Mouse (Mus musculus) lung, postnatal 0 days (tissue): Measurements from ENCODE around the gene Olfr1175-ps. TPM values are rescaled to one million over a fixed set of nuclear protein-coding genes. Genes with fewer than 3 reads are reported as not detected.

Experiments
- ATAC-seq: fragments of 200-750 bp; cut with Nextera tagmentation; 2 replicates; pipeline ENCODE4 v1.8.0; 2017; ENCODE audit warnings: moderate library complexity
- DNase-seq: peaks from one replicate; pipeline ENCODE4 v3.0.0-alpha.2; 2016; ENCODE audit warnings: low spot score
- H3K27ac ChIP-seq: fragments of 300-500 bp; sonication (generic); 2 replicates; pipeline ENCODE4 v1.5.1; 2014; ENCODE audit warnings: antibody characterized with exemption, mild to moderate bottlenecking, low read length, mixed read lengths
- H3K27me3 ChIP-seq: fragments of 300-500 bp; sonication (generic); replicated peaks from 2 replicates; pipeline ENCODE4 v1.6.1; 2014; ENCODE audit warnings: low read length, mixed read lengths; ENCODE audit not compliant: insufficient read depth
- H3K36me3 ChIP-seq: fragments of 300-500 bp; sonication (generic); 2 replicates; pipeline ENCODE4 v1.6.1; 2014; ENCODE audit warnings: low read length, mixed read lengths; ENCODE audit not compliant: insufficient read depth
- H3K4me1 ChIP-seq: fragments of 300-500 bp; sonication (generic); 2 replicates; pipeline ENCODE4 v1.6.1; 2014; ENCODE audit warnings: antibody characterized with exemption, low read depth, low read length, mixed read lengths; ENCODE audit not compliant: insufficient read depth
- H3K4me2 ChIP-seq: fragments of 300-500 bp; sonication (generic); replicated peaks from 2 replicates; pipeline ENCODE4 v1.6.1; 2014; ENCODE audit warnings: low read depth, mild to moderate bottlenecking, low read length, moderate library complexity, mixed read lengths
- H3K4me3 ChIP-seq: fragments of 300-500 bp; sonication (generic); 2 replicates; pipeline ENCODE4 v1.5.1; 2014; ENCODE audit warnings: low read depth, low read length
- H3K9ac ChIP-seq: fragments of 300-500 bp; sonication (generic); replicated peaks from 2 replicates; pipeline ENCODE4 v1.6.1; 2014; ENCODE audit warnings: low read depth, mild to moderate bottlenecking
- H3K9me3 ChIP-seq: fragments of 300-500 bp; sonication (generic); 2 replicates; pipeline ENCODE4 v1.6.1; 2016; ENCODE audit warnings: low read length, mixed read lengths
- CTCF ChIP-seq: IDR thresholded peaks from 2 replicates; pipeline ENCODE4 v1.5.1; 2016; ENCODE audit warnings: antibody characterized with exemption, mild to moderate bottlenecking
- EP300 ChIP-seq: IDR thresholded peaks from 2 replicates; pipeline ENCODE4 v1.6.1; 2016; ENCODE audit warnings: antibody characterized with exemption, mild to moderate bottlenecking, control low read depth
- WGBS: fragments of 180-500 bp; shearing (Covaris S2); extraction: QIAGEN DNeasy Blood & Tissue Kit; methylation state at CpG from one replicate; pipeline ENCODE4 v1.1.7; 2014; 5-methylcytosine and 5-hydroxymethylcytosine counted together
- polyA plus RNA-seq: library from polyadenylated mRNA; unstranded; fragments of >200 nt; fragmentation: Nextera tagmentation; extraction: Ambion mirVana; gene quantifications from 2 replicates; pipeline ENCODE4 v1.2.1, GENCODE M21; 2015

Olfr1175-ps gene
- polyA plus RNA-seq, result not detected in 2 replicates

DNA sequence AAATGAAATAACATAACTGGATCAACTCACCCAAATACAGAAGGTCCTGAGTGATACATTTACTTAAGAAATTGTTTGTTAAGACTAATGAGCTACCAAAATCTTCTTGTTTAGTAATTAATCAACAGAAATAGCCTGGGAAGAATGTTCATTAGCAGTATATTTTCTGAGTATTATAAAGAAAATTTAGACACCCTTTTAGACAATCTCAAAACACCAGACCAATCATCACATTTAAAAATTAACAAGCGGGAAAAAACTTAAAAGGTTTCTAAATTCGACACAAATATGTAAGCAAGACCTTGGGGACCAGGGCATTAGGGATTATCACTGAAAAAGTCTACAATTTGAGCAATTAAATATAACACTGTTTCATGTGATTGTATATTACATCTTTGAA lies at the start of gene Olfr1175-ps:
Gene Olfr1175-ps (minus strand): TSS at position 101 of the 400 bp plus-strand sequence.
- Histone ChIP-seq H3K4me1 (no peaks in the 10 kb centered on the region), H3K27me3 (no peaks in the 10 kb centered on the region), H3K4me2 (no peak within 1 kb of the TSS), H3K4me3 (no peak within 1 kb of the TSS), H3K9ac (no peak within 1 kb of the TSS), H3K36me3 (no peaks in the 10 kb centered on the region), H3K27ac (no peak within 1 kb of the TSS), H3K9me3 (no peaks in the 10 kb centered on the region)
- TF ChIP-seq EP300 (no peak), CTCF (no peak)
- DNase-seq, result no peak
- WGBS, result 86% methylated on average over 2 of the region's 2 CpGs
- no peak for ATAC-seq

DNA sequence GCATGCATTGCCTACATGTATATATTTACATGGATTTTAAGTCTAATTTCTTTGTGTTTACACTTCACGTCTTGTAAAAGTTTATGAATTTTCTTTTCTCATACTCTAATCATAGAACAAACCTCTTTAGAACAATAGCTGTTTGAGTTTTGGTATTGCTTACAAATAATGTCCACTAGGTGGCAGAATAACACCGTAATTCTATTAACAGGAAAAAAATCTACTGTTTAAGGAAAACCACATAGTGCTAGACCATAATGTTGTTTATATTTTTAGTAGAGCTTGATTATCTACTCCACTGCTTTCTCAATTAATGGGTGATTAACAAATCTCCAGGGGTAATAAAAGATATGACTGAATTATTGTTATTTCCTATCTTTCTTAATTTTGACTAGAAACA lies 29.3 kb upstream of the Olfr1175-ps start:
- TF ChIP-seq EP300, result no peak
- TF ChIP-seq CTCF, result peak; percentile 48
- ATAC-seq (no peak), DNase-seq (peak; percentile 47)
- 1% methylated on average over 2 of the region's 2 CpGs for WGBS
- Histone ChIP-seq H3K27me3 (no peaks in the 10 kb centered on the region), H3K4me2 (no peak overlapping the region), H3K4me3 (no peak overlapping the region), H3K36me3 (no peaks in the 10 kb centered on the region), H3K9me3 (no peaks in the 10 kb centered on the region), H3K4me1 (no peaks in the 10 kb centered on the region), H3K27ac (no peak overlapping the region), H3K9ac (no peak overlapping the region)

DNA sequence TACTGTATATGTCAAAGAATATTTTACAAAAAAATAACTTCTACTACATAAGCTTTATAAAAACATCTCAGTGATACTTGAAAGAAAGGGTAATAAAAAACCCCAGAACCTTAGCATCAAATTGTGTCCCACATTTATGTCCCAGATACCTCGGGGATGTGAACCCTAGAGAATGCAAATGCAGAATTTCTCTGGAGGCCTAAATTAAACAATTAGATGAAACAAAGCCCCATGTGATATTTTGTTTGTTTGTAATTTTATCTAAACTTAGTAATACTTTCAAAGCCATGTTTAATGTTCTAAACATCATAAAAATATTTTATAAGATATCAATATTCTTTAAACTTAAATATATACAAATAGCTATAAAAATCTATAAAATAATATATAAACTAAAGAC lies 19.4 kb upstream of the Olfr1175-ps start, which contains the start of gene Olfr1177-ps:
Gene Olfr1177-ps (minus strand): TSS at position 101 of the 400 bp plus-strand sequence.
- no peak for ATAC-seq
- 74% methylated on average over 1 of the region's 1 CpGs for WGBS
- Histone ChIP-seq H3K4me2 (no peak within 1 kb of the TSS), H3K27me3 (no peaks in the 10 kb centered on the region), H3K27ac (no peak within 1 kb of the TSS), H3K9ac (no peak within 1 kb of the TSS), H3K36me3 (no peaks in the 10 kb centered on the region), H3K4me3 (no peak within 1 kb of the TSS), H3K4me1 (no peaks in the 10 kb centered on the region), H3K9me3 (no peaks in the 10 kb centered on the region)
- DNase-seq, result no peak
- TF ChIP-seq CTCF (no peak), EP300 (no peak)

DNA sequence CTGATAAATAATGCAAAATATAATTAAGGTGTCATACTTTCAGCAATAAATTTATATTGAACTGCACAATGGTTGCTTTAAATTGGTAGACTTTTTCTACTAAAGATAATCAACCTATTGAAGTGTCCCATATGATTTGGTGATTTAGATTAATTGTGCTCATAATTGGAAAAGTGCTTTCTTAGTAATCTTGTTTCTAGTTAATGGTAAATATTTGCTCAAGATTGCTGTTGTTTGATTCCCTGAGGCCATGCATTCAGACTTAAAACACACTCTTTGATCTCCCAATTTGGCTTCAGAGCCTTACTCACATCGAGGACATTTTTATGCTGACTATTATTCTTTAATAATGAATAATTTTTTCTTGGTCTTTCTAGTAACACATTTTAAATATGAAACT lies 9.4 kb upstream of the Olfr1175-ps start, which contains the start of gene Olfr1176:
Gene Olfr1176 (plus strand): TSS at position 301 of the 400 bp plus-strand sequence.
- no peak within 1 kb of the TSS for H3K4me2 ChIP-seq
- WGBS, result 40% methylated on average over 1 of the region's 1 CpGs
- no peak for ATAC-seq

DNA sequence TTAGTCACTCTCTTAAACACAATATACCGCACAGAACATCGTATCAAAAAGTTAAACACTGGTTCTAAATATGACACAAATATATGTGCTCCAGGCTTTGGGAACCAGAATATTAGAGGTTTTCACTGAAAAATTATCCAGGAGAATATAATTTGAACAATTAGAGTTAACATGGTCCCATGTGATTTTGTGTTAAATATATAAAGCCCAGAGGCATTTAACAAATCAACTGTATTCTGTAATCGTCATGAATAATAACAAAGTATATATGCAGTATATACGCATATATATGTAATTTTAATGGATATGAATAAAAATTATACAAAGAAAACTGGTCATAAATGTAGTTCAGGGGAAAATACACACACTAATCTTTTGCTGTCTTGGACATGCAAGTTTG lies 12.0 kb downstream of the Olfr1175-ps start, which contains the start of gene Olfr1174-ps:
Gene Olfr1174-ps (minus strand): TSS at position 101 of the 400 bp plus-strand sequence.
- H3K27me3 ChIP-seq, result no peaks in the 10 kb centered on the region
- ATAC-seq (no peak), DNase-seq (no peak)
- no peak within 1 kb of the TSS for H3K9ac ChIP-seq
- H3K4me1 ChIP-seq, result no peaks in the 10 kb centered on the region
- no peaks in the 10 kb centered on the region for H3K9me3 ChIP-seq
- H3K4me2 ChIP-seq, result no peak within 1 kb of the TSS
- TF ChIP-seq CTCF, result no peak
- TF ChIP-seq EP300, result no peak
- no peak within 1 kb of the TSS for H3K4me3 ChIP-seq
- H3K36me3 ChIP-seq, result no peaks in the 10 kb centered on the region
- H3K27ac ChIP-seq, result no peak within 1 kb of the TSS
- 90% methylated on average over 4 of the region's 4 CpGs for WGBS

More for the DNA sequence above, 9.4 kb upstream of the Olfr1175-ps start, which contains the start of gene Olfr1176:
- no peak for DNase-seq
- H3K36me3 ChIP-seq, result no peaks in the 10 kb centered on the region
- TF ChIP-seq CTCF (no peak), EP300 (no peak)
- H3K9me3 ChIP-seq, result no peaks in the 10 kb centered on the region
- no peak within 1 kb of the TSS for H3K9ac ChIP-seq
- H3K4me3 ChIP-seq, result no peak within 1 kb of the TSS
- no peak within 1 kb of the TSS for H3K27ac ChIP-seq
- no peaks in the 10 kb centered on the region for H3K27me3 ChIP-seq
- no peaks in the 10 kb centered on the region for H3K4me1 ChIP-seq

DNA sequence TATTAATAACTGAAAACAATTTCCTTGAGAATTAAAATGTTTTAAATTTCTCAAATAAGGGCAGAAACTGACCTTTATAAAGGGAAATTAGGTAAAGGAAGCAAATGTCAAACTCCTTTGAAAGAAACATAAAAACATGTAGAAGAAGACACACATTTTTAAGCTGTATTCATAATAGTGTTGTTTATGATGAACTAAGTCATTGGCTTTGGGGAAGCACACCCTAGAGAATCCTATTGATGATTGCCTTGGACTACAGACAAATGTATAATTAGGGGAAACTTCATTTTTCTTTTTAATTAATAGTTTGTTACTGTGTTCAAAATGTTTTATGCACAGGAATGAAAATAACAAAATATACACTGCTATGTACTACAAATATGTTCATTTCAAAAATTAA lies 47.2 kb downstream of the Olfr1175-ps start, which contains the start of gene Olfr1173:
Gene Olfr1173 (minus strand): TSS at position 101 of the 400 bp plus-strand sequence.
- TF ChIP-seq CTCF, result no peak
- no peaks in the 10 kb centered on the region for H3K4me1 ChIP-seq
- H3K9ac ChIP-seq, result no peak within 1 kb of the TSS
- H3K27me3 ChIP-seq, result no peaks in the 10 kb centered on the region
- H3K4me2 ChIP-seq, result no peak within 1 kb of the TSS
- DNase-seq, result peak; percentile 2
- no peak within 1 kb of the TSS for H3K27ac ChIP-seq
- no peaks in the 10 kb centered on the region for H3K9me3 ChIP-seq
- no peak within 1 kb of the TSS for H3K4me3 ChIP-seq
- H3K36me3 ChIP-seq, result no peaks in the 10 kb centered on the region
- no peak for ATAC-seq

Other genes with a start within 250 kb of the Olfr1175-ps start
- not detected in 2 replicates for gene Olfr1164, start 233.2 kb downstream of the Olfr1175-ps start, polyA plus RNA-seq
- not detected in 2 replicates for gene Olfr1166, start 198.9 kb downstream of the Olfr1175-ps start, polyA plus RNA-seq
- not detected in 2 replicates for gene Olfr1167, start 172.0 kb downstream of the Olfr1175-ps start, polyA plus RNA-seq
- gene Olfr1168, start 145.3 kb downstream of the Olfr1175-ps start, polyA plus RNA-seq, result not detected in 2 replicates
- not detected in 2 replicates for gene Olfr1170, start 98.9 kb downstream of the Olfr1175-ps start, polyA plus RNA-seq
- gene Olfr1173, start 47.3 kb downstream of the Olfr1175-ps start, polyA plus RNA-seq, result not detected in 2 replicates
- gene Olfr1174-ps, start 12.1 kb downstream of the Olfr1175-ps start, polyA plus RNA-seq, result not detected in 2 replicates
- gene Olfr1176, start 9.5 kb upstream of the Olfr1175-ps start, polyA plus RNA-seq, result not detected in 2 replicates
- not detected in 2 replicates for gene Olfr1177-ps, start 19.3 kb upstream of the Olfr1175-ps start, polyA plus RNA-seq
- not detected in 2 replicates for gene Olfr1178, start 59.8 kb upstream of the Olfr1175-ps start, polyA plus RNA-seq
- not detected in 2 replicates for gene Olfr1179, start 79.2 kb upstream of the Olfr1175-ps start, polyA plus RNA-seq
- gene Olfr1180, start 91.9 kb upstream of the Olfr1175-ps start, polyA plus RNA-seq, result not detected in 2 replicates
- not detected in 2 replicates for gene Olfr1181, start 99.0 kb upstream of the Olfr1175-ps start, polyA plus RNA-seq
- not detected in 2 replicates for gene Gm13757, start 121.9 kb upstream of the Olfr1175-ps start, polyA plus RNA-seq
- gene Olfr1183, start 127.7 kb upstream of the Olfr1175-ps start, polyA plus RNA-seq, result not detected in 2 replicates
- gene Olfr1184, start 156.4 kb upstream of the Olfr1175-ps start, polyA plus RNA-seq, result not detected in 2 replicates
- gene Olfr1185-ps1, start 166.1 kb upstream of the Olfr1175-ps start, polyA plus RNA-seq, result not detected in 2 replicates
- gene Olfr1186, start 191.3 kb upstream of the Olfr1175-ps start, polyA plus RNA-seq, result not detected in 2 replicates
- not detected in 2 replicates for gene Olfr1188, start 229.7 kb upstream of the Olfr1175-ps start, polyA plus RNA-seq